Mouse (Mus musculus): ENCODE data around the gene Qrfp. TPM values are rescaled to one million over a fixed set of nuclear protein-coding genes. Genes with fewer than 3 reads are reported as not detected.

Qrfp gene
- polyA plus RNA-seq, 1 experiment from 2014 or later = 0.10 TPM

DNA sequence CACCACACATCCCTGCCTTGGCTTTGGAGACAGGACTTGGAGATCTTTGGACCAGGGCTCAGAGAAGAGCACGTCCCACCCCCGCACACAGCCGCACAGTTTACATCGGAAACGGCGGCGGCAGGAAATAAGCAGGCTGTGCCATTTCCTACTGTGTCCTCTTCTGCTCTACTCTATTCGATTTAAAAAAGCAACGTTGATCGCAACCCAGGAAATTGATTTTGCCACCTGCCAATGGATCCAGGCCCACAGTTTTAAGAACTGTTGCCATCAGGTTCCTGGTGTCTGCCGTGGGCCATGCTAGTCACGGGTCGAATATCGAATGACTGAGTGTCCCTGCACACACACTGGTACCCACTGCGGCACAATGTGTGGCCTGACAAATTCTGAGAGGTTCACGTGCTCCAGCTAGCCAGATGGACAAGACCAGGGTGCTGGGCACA is 15.1 kb upstream of the Qrfp start:
- 76% methylated on average over 16 of the region's 16 CpGs for whole genome bisulfite sequencing

DNA sequence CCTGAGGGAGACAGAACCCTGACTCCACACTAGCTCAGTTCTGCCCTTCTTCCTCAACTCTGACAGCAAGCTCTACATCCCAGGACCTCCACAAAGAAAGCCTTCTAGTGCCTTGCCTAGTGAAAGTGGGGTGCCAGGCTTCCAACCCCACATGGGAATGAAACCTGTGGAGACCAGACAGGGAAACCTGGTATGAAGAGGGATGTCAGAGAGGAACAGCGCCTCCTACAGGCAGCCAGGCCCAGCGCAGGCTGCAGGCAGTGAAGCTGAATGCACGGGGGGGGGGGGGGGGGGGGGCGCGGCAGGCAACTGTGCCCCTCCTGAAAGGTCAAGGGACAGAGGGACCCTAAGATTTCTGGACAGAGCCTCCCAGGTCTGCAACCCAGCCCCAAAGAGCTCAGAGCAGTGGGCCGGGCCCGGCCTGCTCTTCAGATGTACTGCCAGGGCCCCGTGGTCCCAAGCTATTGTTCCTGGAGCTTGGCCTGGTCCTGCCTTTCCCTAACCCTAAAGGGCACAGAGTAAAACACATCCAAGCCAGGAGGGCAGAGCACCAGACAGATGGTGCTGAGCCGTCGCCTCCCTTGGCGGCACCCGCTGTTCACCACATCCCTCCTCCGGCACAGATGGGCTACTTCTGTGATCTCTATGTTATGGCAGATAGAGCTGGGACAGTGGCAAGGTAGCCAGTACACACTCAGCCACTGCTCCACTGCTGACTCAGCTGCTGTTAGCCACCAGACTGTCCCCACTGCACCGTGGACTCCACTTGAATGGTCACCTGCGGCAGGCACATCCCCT is 13.8 kb upstream of the Qrfp start:
- ATAC-seq (ENCODE audit: low read depth) (no peak), DNase-seq (ENCODE audit: low spot score) (no peak)
- H3K36me3 ChIP-seq (ENCODE audit: control insufficient read depth, insufficient read depth, low read length) = no peaks in the 10 kb centered on the region
- peaks cover 22% of the 10 kb centered on the region for H3K4me1 ChIP-seq (ENCODE audit: control insufficient read depth, insufficient read depth, low read length)
- H3K4me3 ChIP-seq (ENCODE audit: low read depth, low read length) = no peak overlapping the region
- no peak overlapping the region for H3K27ac ChIP-seq (replicated peaks; ENCODE audit: low read depth, low read length)
- peaks cover 6% of the 10 kb centered on the region; the same call in 1 of the 2 replicates for H3K27me3 ChIP-seq (replicated peaks; ENCODE audit: control insufficient read depth, insufficient read depth, low read length)
- 79% methylated on average over 11 of the region's 15 CpGs for WGBS
- no peak overlapping the region for H3K9ac ChIP-seq (ENCODE audit: low read depth, low read length)
- no peak overlapping the region for H3K4me2 ChIP-seq (ENCODE audit: low read depth, low read length)
- H3K9me3 ChIP-seq (ENCODE audit: control insufficient read depth, low read length) = no peaks in the 10 kb centered on the region

More for the DNA sequence above, 15.1 kb upstream of the Qrfp start:
- ATAC-seq (ENCODE audit: low read depth) (no peak), DNase-seq (ENCODE audit: low spot score) (no peak)
- Histone ChIP-seq H3K9me3 (ENCODE audit: control insufficient read depth, low read length) (no peaks in the 10 kb centered on the region), H3K4me1 (ENCODE audit: control insufficient read depth, insufficient read depth, low read length) (peaks cover 22% of the 10 kb centered on the region), H3K4me3 (ENCODE audit: low read depth, low read length) (no peak overlapping the region), H3K9ac (ENCODE audit: low read depth, low read length) (no peak overlapping the region), H3K27ac (replicated peaks; ENCODE audit: low read depth, low read length) (no peak overlapping the region), H3K27me3 (replicated peaks; ENCODE audit: control insufficient read depth, insufficient read depth, low read length) (peaks cover 6% of the 10 kb centered on the region; the same call in 1 of the 2 replicates), H3K36me3 (ENCODE audit: control insufficient read depth, insufficient read depth, low read length) (no peaks in the 10 kb centered on the region), H3K4me2 (ENCODE audit: low read depth, low read length) (no peak overlapping the region)

DNA sequence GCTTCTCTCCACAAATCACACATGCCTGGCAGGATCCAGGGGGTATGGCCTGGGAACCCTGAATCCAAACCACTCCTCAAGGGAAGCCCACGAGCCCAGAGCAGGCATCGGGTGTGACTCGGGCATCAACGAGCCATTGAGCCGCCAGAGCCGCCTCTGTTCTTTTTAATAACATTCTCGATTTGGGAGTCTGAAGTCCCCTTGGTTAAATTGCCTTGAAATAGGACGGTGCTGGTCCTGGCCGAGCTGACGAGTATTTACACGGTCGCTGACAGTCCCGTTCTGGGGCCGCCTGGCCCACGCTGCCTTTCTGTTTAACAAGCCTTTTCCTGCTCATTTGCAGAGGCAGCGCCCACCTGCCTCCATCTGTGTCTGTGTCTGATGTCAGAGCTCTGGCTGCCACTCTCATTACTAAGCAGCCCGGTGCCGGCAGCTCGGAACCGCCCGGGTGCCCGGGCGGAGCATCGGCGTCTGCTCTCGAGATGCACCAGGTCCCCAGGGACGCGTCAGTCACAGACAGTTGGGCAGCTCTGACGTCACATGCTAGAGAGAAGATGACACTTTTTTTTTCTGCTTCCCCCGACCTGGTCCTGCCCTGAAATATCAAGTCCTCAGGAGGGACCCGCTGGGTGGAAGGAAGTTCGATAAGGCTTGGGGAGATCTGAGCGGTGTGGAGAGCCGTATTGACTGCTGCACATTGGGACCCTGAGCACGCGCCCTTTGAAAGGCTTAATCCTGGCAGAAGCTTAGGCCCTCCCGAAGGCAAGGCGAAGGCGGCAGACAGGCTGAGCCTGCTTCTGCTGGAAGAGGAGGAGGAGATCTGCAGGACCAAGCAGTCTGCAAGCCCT is 12.4 kb upstream of the Qrfp start:
- H3K9ac ChIP-seq (ENCODE audit: low read depth, low read length) = peak overlapping the region; percentile 19; the same call in 1 of the 2 replicates
- ATAC-seq (ENCODE audit: low read depth) = peak; percentile 42; the same call in 1 of the 2 replicates
- H3K27ac ChIP-seq (replicated peaks; ENCODE audit: low read depth, low read length) = no peak overlapping the region
- H3K4me2 ChIP-seq (ENCODE audit: low read depth, low read length) = peak overlapping the region; percentile 49
- no peaks in the 10 kb centered on the region for H3K36me3 ChIP-seq (ENCODE audit: control insufficient read depth, insufficient read depth, low read length)
- DNase-seq (ENCODE audit: low spot score) = peak; percentile 51
- WGBS = 19% methylated on average over 39 of the region's 39 CpGs
- peak overlapping the region; percentile 18 for H3K4me3 ChIP-seq (ENCODE audit: low read depth, low read length)
- peaks cover 15% of the 10 kb centered on the region for H3K4me1 ChIP-seq (ENCODE audit: control insufficient read depth, insufficient read depth, low read length)
- H3K9me3 ChIP-seq (ENCODE audit: control insufficient read depth, low read length) = no peaks in the 10 kb centered on the region
- H3K27me3 ChIP-seq (replicated peaks; ENCODE audit: control insufficient read depth, insufficient read depth, low read length) = peaks cover 6% of the 10 kb centered on the region; the same call in 1 of the 2 replicates

DNA sequence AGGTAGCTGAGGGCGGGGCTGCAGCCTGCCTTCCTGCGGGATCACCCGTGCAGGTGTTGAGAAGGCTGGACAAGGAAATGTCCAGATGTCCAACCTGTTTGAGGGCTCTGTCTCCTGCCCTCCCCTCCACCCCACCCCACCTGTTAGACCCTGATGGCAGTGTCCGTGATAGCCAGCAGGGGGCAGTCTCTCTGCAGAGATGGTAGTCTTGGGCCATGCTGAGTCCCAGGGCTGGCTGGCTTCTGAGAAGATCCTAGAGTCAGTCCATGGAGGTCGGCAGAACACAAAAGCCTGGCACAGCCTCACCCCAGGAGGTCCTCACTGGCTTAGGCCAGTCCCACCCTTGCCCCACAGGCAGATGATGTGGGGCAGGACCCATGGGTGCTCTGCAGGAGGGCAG is 5.0 kb upstream of the Qrfp start:
- Histone ChIP-seq H3K27me3 (replicated peaks; ENCODE audit: control insufficient read depth, insufficient read depth, low read length) (no peaks in the 10 kb centered on the region), H3K4me3 (ENCODE audit: low read depth, low read length) (no peak overlapping the region), H3K4me1 (ENCODE audit: control insufficient read depth, insufficient read depth, low read length) (peaks cover under 1% of the 10 kb centered on the region; the same call in 1 of the 2 replicates), H3K9me3 (ENCODE audit: control insufficient read depth, low read length) (no peaks in the 10 kb centered on the region), H3K4me2 (ENCODE audit: low read depth, low read length) (no peak overlapping the region), H3K27ac (replicated peaks; ENCODE audit: low read depth, low read length) (no peak overlapping the region), H3K9ac (ENCODE audit: low read depth, low read length) (no peak overlapping the region), H3K36me3 (ENCODE audit: control insufficient read depth, insufficient read depth, low read length) (no peaks in the 10 kb centered on the region)
- 16% methylated on average over 4 of the region's 5 CpGs for WGBS
- DNase-seq (ENCODE audit: low spot score) = peak; percentile 57
- ATAC-seq (ENCODE audit: low read depth) = peak; percentile 53; the same call in 1 of the 2 replicates

DNA sequence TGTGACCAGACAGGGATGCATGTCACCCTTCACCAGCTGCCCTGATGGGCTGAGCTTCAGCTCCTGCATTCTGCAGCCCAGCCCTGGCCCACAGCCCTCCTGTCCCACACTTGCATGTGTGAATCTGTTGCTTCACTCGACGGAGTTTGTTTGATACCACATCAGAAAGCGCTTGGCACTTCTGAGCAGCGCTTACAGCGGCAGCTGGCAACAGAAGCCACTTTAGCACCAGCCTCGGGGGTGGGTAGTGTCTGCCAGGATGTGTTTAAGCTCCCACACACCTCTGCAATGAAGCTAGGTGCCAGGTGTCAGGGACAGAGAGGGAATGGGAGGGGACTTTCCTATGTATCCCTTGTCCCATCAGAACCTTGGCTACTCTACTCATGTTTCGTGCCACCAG is 4.3 kb upstream of the Qrfp start:
- Histone ChIP-seq H3K4me1 (ENCODE audit: control insufficient read depth, insufficient read depth, low read length) (peaks cover 8% of the 10 kb centered on the region), H3K9me3 (ENCODE audit: control insufficient read depth, low read length) (no peaks in the 10 kb centered on the region), H3K27me3 (replicated peaks; ENCODE audit: control insufficient read depth, insufficient read depth, low read length) (no peaks in the 10 kb centered on the region), H3K4me2 (ENCODE audit: low read depth, low read length) (no peak overlapping the region), H3K9ac (ENCODE audit: low read depth, low read length) (no peak overlapping the region), H3K36me3 (ENCODE audit: control insufficient read depth, insufficient read depth, low read length) (no peaks in the 10 kb centered on the region), H3K27ac (replicated peaks; ENCODE audit: low read depth, low read length) (no peak overlapping the region), H3K4me3 (ENCODE audit: low read depth, low read length) (no peak overlapping the region)
- DNase-seq (ENCODE audit: low spot score) = no peak
- no peak for ATAC-seq (ENCODE audit: low read depth)
- WGBS = 79% methylated on average over 7 of the region's 7 CpGs

DNA sequence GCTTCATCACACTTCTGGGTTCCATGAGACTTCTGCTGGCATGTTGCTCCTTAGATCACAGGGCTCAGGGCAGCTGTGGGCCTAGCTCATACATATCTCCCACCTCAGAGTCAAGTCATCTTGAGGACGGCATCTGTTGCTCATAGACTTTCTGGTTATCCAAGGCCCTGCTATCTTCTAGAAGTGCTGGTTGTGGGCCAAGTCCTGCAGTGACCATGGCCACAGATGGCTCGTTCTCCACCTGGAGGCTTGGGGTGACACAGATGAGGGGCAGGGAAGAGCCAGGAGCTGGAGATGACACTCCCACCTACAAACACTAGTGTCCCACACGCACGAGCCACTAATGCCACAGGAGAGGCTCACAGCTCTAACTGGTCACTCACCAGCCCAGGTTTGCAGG is 3.3 kb upstream of the Qrfp start:
- H3K4me2 ChIP-seq (ENCODE audit: low read depth, low read length) = no peak overlapping the region
- no peaks in the 10 kb centered on the region for H3K36me3 ChIP-seq (ENCODE audit: control insufficient read depth, insufficient read depth, low read length)
- H3K9me3 ChIP-seq (ENCODE audit: control insufficient read depth, low read length) = no peaks in the 10 kb centered on the region
- H3K4me3 ChIP-seq (ENCODE audit: low read depth, low read length) = no peak overlapping the region
- 90% methylated on average over 4 of the region's 4 CpGs for WGBS
- no peaks in the 10 kb centered on the region for H3K27me3 ChIP-seq (replicated peaks; ENCODE audit: control insufficient read depth, insufficient read depth, low read length)
- no peak overlapping the region for H3K27ac ChIP-seq (replicated peaks; ENCODE audit: low read depth, low read length)
- no peak overlapping the region for H3K9ac ChIP-seq (ENCODE audit: low read depth, low read length)
- DNase-seq (ENCODE audit: low spot score) (no peak), ATAC-seq (ENCODE audit: low read depth) (no peak)
- H3K4me1 ChIP-seq (ENCODE audit: control insufficient read depth, insufficient read depth, low read length) = peaks cover 18% of the 10 kb centered on the region

DNA sequence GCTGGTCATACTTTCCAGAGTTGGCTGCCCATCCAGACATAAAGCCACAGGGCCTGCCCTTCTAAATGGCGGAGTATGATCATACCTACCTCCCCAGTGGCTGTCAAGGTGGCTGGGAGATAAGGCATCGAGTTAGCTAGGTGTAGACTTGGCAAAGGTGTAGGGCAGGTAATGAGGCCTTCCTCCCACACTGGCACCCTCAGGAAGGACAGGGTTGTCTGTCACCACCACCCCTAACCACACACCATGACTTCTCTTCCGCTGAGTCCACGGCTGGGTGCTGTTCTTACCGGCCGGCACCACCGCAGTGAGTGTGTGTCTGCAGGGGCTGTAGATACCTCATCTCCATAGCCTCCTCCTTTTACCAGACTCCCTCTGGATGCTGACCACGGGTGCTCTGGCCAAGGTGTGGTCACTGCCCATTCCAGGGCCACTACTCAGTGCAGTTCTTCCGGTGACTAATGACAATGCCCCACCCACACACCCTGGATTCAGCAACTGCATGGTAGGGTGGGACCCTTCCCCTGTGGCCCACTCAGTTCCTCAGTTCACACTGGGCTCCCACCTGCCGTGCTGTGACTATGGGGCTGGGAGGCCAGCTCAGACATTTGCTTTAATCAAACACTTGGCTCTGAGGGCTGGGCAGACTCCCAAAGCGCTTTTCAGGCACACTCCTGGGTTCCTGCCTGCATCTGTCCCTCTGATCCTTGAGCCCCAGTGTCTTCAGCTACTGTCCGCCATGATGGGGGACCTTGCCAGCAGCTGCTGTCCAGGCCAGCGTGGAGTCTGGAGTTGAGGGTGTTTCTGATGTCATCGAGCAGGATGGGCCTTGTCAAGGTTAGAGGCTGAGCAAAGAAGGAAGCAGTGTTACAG is 942 bp upstream of the Qrfp start:
- H3K4me1 ChIP-seq (ENCODE audit: control insufficient read depth, insufficient read depth, low read length) = peaks cover 22% of the 10 kb centered on the region

DNA sequence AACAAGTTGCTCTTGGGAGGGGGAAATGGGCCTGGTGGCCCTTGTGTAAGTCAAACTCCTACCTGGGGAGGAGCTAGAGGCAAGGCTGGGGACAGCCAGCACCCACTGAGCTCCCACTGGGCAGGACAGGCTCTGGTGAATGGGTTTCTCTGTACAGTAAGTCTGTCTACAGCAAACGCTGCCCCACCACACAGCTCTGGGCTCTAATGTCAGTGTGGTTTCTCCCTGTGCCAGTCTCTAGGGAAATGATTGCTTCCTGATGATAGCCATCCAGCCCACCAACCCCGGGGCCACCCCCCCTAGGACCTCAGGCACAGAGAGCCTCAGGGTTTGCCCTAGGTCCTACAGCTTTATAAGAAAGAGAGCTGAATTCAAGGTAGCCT is 1.0 kb downstream of the Qrfp start:
- ATAC-seq (ENCODE audit: low read depth) (no peak; the same call in 1 of the 2 replicates), DNase-seq (ENCODE audit: low spot score) (no peak)
- peak overlapping the region; percentile 15; the same call in 1 of the 2 replicates for H3K4me2 ChIP-seq (ENCODE audit: low read depth, low read length)
- H3K27me3 ChIP-seq (replicated peaks; ENCODE audit: control insufficient read depth, insufficient read depth, low read length) = no peaks in the 10 kb centered on the region
- peaks cover 14% of the 10 kb centered on the region for H3K36me3 ChIP-seq (ENCODE audit: control insufficient read depth, insufficient read depth, low read length)
- WGBS = 10% methylated on average over 2 of the region's 2 CpGs
- no peak overlapping the region for H3K4me3 ChIP-seq (ENCODE audit: low read depth, low read length)
- peaks cover 22% of the 10 kb centered on the region for H3K4me1 ChIP-seq (ENCODE audit: control insufficient read depth, insufficient read depth, low read length)
- no peak overlapping the region for H3K27ac ChIP-seq (replicated peaks; ENCODE audit: low read depth, low read length)
- H3K9ac ChIP-seq (ENCODE audit: low read depth, low read length) = peak overlapping the region; percentile 40
- no peaks in the 10 kb centered on the region for H3K9me3 ChIP-seq (ENCODE audit: control insufficient read depth, low read length)

More for the DNA sequence above, 942 bp upstream of the Qrfp start:
- Histone ChIP-seq H3K9me3 (ENCODE audit: control insufficient read depth, low read length) (no peaks in the 10 kb centered on the region), H3K4me3 (ENCODE audit: low read depth, low read length) (no peak overlapping the region), H3K27ac (replicated peaks; ENCODE audit: low read depth, low read length) (no peak overlapping the region), H3K27me3 (replicated peaks; ENCODE audit: control insufficient read depth, insufficient read depth, low read length) (no peaks in the 10 kb centered on the region), H3K4me2 (ENCODE audit: low read depth, low read length) (no peak overlapping the region), H3K9ac (ENCODE audit: low read depth, low read length) (no peak overlapping the region), H3K36me3 (ENCODE audit: control insufficient read depth, insufficient read depth, low read length) (peaks cover 5% of the 10 kb centered on the region; the same call in 1 of the 2 replicates)
- 85% methylated on average over 14 of the region's 14 CpGs for WGBS
- ATAC-seq (ENCODE audit: low read depth) (no peak), DNase-seq (ENCODE audit: low spot score) (no peak)
